Mouse (Mus musculus) cerebellum, adult 2 months (tissue): ENCODE measurements around the gene Fbxo3.
"Not testable (repeated sequence)": the region's sequence is repeated elsewhere in the genome, so short reads cannot be mapped to it uniquely, and the experiment has no call there.

Source experiments
- CTCF ChIP-seq: fragments of 200-500 bp; IDR thresholded peaks from 2 replicates; pipeline ENCODE4 v1.5.1; 2011; ENCODE audit warnings: low read depth, mild to moderate bottlenecking, control low read depth, low read length, moderate library complexity, borderline replicate concordance; ENCODE audit not compliant: insufficient read depth
- POLR2A ChIP-seq: fragments of 200-500 bp; IDR thresholded peaks from 2 replicates; pipeline ENCODE4 v1.6.1; 2011; ENCODE audit warnings: low read length, control low read depth, borderline replicate concordance; ENCODE audit not compliant: insufficient read depth

DNA sequence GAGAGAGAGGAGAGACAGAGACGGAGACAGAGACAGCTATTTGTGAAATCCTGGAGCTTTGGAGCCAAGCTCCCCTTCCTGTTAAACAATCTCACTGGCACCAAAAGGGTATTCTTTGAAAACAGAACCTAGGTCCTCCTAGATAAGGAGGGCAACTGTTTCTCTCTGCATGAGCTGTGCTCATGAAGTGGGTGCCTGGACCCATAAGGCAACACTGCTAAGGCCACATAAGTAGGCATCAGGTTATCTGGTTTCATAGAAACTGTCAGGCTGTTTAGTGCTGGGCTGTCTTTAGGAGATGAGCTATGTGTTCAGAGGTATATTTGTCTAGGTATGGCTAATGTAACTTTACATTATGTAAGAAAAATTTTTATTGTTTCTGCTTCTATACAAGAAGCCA, 60.0 kb downstream of the Fbxo3 start:
- TF ChIP-seq CTCF, POLR2A: not testable (repeated sequence)
